Mouse (Mus musculus): ENCODE results near the gene Kantr. TPM values are rescaled to one million over a fixed set of nuclear protein-coding genes. Genes with fewer than 3 reads are reported as not detected.

Kantr gene
- polyA plus RNA-seq, 1 experiment: 29.5 TPM

- no peak overlapping the region for H3K4me3 ChIP-seq (ENCODE audit: low read depth, low read length)
- H3K27ac ChIP-seq (ENCODE audit: insufficient read depth, low read length): peak overlapping the region; percentile 89
- H3K9me3 ChIP-seq (replicated peaks; ENCODE audit: control insufficient read depth, insufficient read depth, low read length, poor library complexity, severe bottlenecking): no peaks in the 10 kb centered on the region
- H3K4me1 ChIP-seq (ENCODE audit: control insufficient read depth, insufficient read depth, low read length): no peaks in the 10 kb centered on the region
- TF ChIP-seq EP300 (IDR thresholded peaks at IDR 0.05; ENCODE audit: insufficient read depth, low read depth, low read length) (no peak), POLR2A (IDR thresholded peaks at IDR 0.05; ENCODE audit: insufficient read depth, low read length) (no peak), CTCF (IDR thresholded peaks at IDR 0.05; ENCODE audit: low read depth, low read length) (no peak)
- peak overlapping the region; percentile 77 for H3K9ac ChIP-seq (ENCODE audit: low read depth, poor library complexity, severe bottlenecking)
- H3K36me3 ChIP-seq (ENCODE audit: control insufficient read depth, insufficient read depth, low read length, poor library complexity, severe bottlenecking): no peaks in the 10 kb centered on the region
- no peaks in the 10 kb centered on the region for H3K27me3 ChIP-seq (ENCODE audit: control insufficient read depth, insufficient read depth, low read length, poor library complexity, severe bottlenecking)
Observed at GRCm38 (mm10) chrX:152327689-152328052, 376 bp upstream of the Kantr start.

GRCm38 (mm10) chrX:152323584-152323983, 3.7 kb downstream of the Kantr start:
- no peaks in the 10 kb centered on the region for H3K9me3 ChIP-seq (replicated peaks; ENCODE audit: control insufficient read depth, insufficient read depth, low read length, poor library complexity, severe bottlenecking)
- no peaks in the 10 kb centered on the region for H3K4me1 ChIP-seq (ENCODE audit: control insufficient read depth, insufficient read depth, low read length)
- no peak overlapping the region for H3K27ac ChIP-seq (ENCODE audit: insufficient read depth, low read length)
- no peaks in the 10 kb centered on the region for H3K27me3 ChIP-seq (ENCODE audit: control insufficient read depth, insufficient read depth, low read length, poor library complexity, severe bottlenecking)
- peaks cover 2% of the 10 kb centered on the region; the same call in 1 of the 2 replicates for H3K36me3 ChIP-seq (ENCODE audit: control insufficient read depth, insufficient read depth, low read length, poor library complexity, severe bottlenecking)
- no peak overlapping the region for H3K4me3 ChIP-seq (ENCODE audit: low read depth, low read length)
- H3K9ac ChIP-seq (ENCODE audit: low read depth, poor library complexity, severe bottlenecking): no peak overlapping the region
- no peak for TF ChIP-seq EP300 (IDR thresholded peaks at IDR 0.05; ENCODE audit: insufficient read depth, low read depth, low read length)
- TF ChIP-seq POLR2A (IDR thresholded peaks at IDR 0.05; ENCODE audit: insufficient read depth, low read length): no peak
- TF ChIP-seq CTCF (IDR thresholded peaks at IDR 0.05; ENCODE audit: low read depth, low read length): no peak

- Histone ChIP-seq H3K27me3 (ENCODE audit: control insufficient read depth, insufficient read depth, low read length, poor library complexity, severe bottlenecking) (no peaks in the 10 kb centered on the region), H3K4me1 (ENCODE audit: control insufficient read depth, insufficient read depth, low read length) (no peaks in the 10 kb centered on the region), H3K27ac (ENCODE audit: insufficient read depth, low read length) (no peak overlapping the region), H3K36me3 (ENCODE audit: control insufficient read depth, insufficient read depth, low read length, poor library complexity, severe bottlenecking) (peaks cover 2% of the 10 kb centered on the region; the same call in 1 of the 2 replicates), H3K9me3 (replicated peaks; ENCODE audit: control insufficient read depth, insufficient read depth, low read length, poor library complexity, severe bottlenecking) (no peaks in the 10 kb centered on the region), H3K9ac (ENCODE audit: low read depth, poor library complexity, severe bottlenecking) (no peak overlapping the region), H3K4me3 (ENCODE audit: low read depth, low read length) (no peak overlapping the region)
- TF ChIP-seq POLR2A (IDR thresholded peaks at IDR 0.05; ENCODE audit: insufficient read depth, low read length) (no peak), CTCF (IDR thresholded peaks at IDR 0.05; ENCODE audit: low read depth, low read length) (no peak), EP300 (IDR thresholded peaks at IDR 0.05; ENCODE audit: insufficient read depth, low read depth, low read length) (no peak)
Observed at GRCm38 (mm10) chrX:152322776-152323175, 4.5 kb downstream of the Kantr start.

GRCm38 (mm10) chrX:152320535-152320934, 6.8 kb downstream of the Kantr start:
- TF ChIP-seq POLR2A (IDR thresholded peaks at IDR 0.05; ENCODE audit: insufficient read depth, low read length) (no peak), CTCF (IDR thresholded peaks at IDR 0.05; ENCODE audit: low read depth, low read length) (no peak), EP300 (IDR thresholded peaks at IDR 0.05; ENCODE audit: insufficient read depth, low read depth, low read length) (no peak)
- no peaks in the 10 kb centered on the region for H3K27me3 ChIP-seq (ENCODE audit: control insufficient read depth, insufficient read depth, low read length, poor library complexity, severe bottlenecking)

GRCm38 (mm10) chrX:152307942-152308341, 19.4 kb downstream of the Kantr start:
- no peaks in the 10 kb centered on the region for H3K27me3 ChIP-seq (ENCODE audit: control insufficient read depth, insufficient read depth, low read length, poor library complexity, severe bottlenecking)
- no peak overlapping the region for H3K4me3 ChIP-seq (ENCODE audit: low read depth, low read length)
- 0 out of 2 replicates have a peak, but pooled peaks cover 2% of the 10 kb centered on the region for H3K36me3 ChIP-seq (ENCODE audit: control insufficient read depth, insufficient read depth, low read length, poor library complexity, severe bottlenecking)
- no peaks in the 10 kb centered on the region for H3K9me3 ChIP-seq (replicated peaks; ENCODE audit: control insufficient read depth, insufficient read depth, low read length, poor library complexity, severe bottlenecking)
- no peak for TF ChIP-seq CTCF (IDR thresholded peaks at IDR 0.05; ENCODE audit: low read depth, low read length)
- no peak for TF ChIP-seq EP300 (IDR thresholded peaks at IDR 0.05; ENCODE audit: insufficient read depth, low read depth, low read length)
- TF ChIP-seq POLR2A (IDR thresholded peaks at IDR 0.05; ENCODE audit: insufficient read depth, low read length): no peak
- no peak overlapping the region for H3K9ac ChIP-seq (ENCODE audit: low read depth, poor library complexity, severe bottlenecking)
- H3K27ac ChIP-seq (ENCODE audit: insufficient read depth, low read length): no peak overlapping the region
- no peaks in the 10 kb centered on the region for H3K4me1 ChIP-seq (ENCODE audit: control insufficient read depth, insufficient read depth, low read length)

More at GRCm38 (mm10) chrX:152320535-152320934, 6.8 kb downstream of the Kantr start:
- Histone ChIP-seq H3K27ac (ENCODE audit: insufficient read depth, low read length) (no peak overlapping the region), H3K4me1 (ENCODE audit: control insufficient read depth, insufficient read depth, low read length) (no peaks in the 10 kb centered on the region), H3K9ac (ENCODE audit: low read depth, poor library complexity, severe bottlenecking) (no peak overlapping the region), H3K36me3 (ENCODE audit: control insufficient read depth, insufficient read depth, low read length, poor library complexity, severe bottlenecking) (peaks cover 2% of the 10 kb centered on the region; the same call in 1 of the 2 replicates), H3K9me3 (replicated peaks; ENCODE audit: control insufficient read depth, insufficient read depth, low read length, poor library complexity, severe bottlenecking) (no peaks in the 10 kb centered on the region), H3K4me3 (ENCODE audit: low read depth, low read length) (no peak overlapping the region)

- Histone ChIP-seq H3K4me1 (ENCODE audit: control insufficient read depth, insufficient read depth, low read length) (no peaks in the 10 kb centered on the region), H3K27ac (ENCODE audit: insufficient read depth, low read length) (no peak overlapping the region), H3K36me3 (ENCODE audit: control insufficient read depth, insufficient read depth, low read length, poor library complexity, severe bottlenecking) (0 out of 2 replicates have a peak, but pooled peaks cover 2% of the 10 kb centered on the region), H3K9ac (ENCODE audit: low read depth, poor library complexity, severe bottlenecking) (no peak overlapping the region), H3K4me3 (ENCODE audit: low read depth, low read length) (no peak overlapping the region), H3K27me3 (ENCODE audit: control insufficient read depth, insufficient read depth, low read length, poor library complexity, severe bottlenecking) (no peaks in the 10 kb centered on the region), H3K9me3 (replicated peaks; ENCODE audit: control insufficient read depth, insufficient read depth, low read length, poor library complexity, severe bottlenecking) (no peaks in the 10 kb centered on the region)
- TF ChIP-seq POLR2A (IDR thresholded peaks at IDR 0.05; ENCODE audit: insufficient read depth, low read length) (no peak), CTCF (IDR thresholded peaks at IDR 0.05; ENCODE audit: low read depth, low read length) (no peak), EP300 (IDR thresholded peaks at IDR 0.05; ENCODE audit: insufficient read depth, low read depth, low read length) (no peak)
Observed at GRCm38 (mm10) chrX:152307371-152307770, 19.9 kb downstream of the Kantr start.

Data from ES-Bruce4 (cell line).